Mouse (Mus musculus) stomach, embryonic 15.5 days (tissue): ENCODE measurements around the gene Ces2g. TPM values are rescaled to one million over a fixed set of nuclear protein-coding genes. Genes with fewer than 3 reads are reported as not detected.

ENCODE experiments used
- ATAC-seq: fragments of 200-750 bp; cut with Nextera tagmentation; 2 replicates; pipeline ENCODE4 v1.8.0; 2017; ENCODE audit warnings: low read depth, moderate number of reproducible peaks, moderate TSS enrichment; ENCODE audit not compliant: insufficient read depth, low FRiP score
- H3K27ac ChIP-seq: fragments of 300-500 bp; sonication (generic); 2 replicates; pipeline ENCODE4 v1.5.1; 2015; ENCODE audit warnings: mild to moderate bottlenecking, inconsistent platforms
- H3K27me3 ChIP-seq: fragments of 300-500 bp; sonication (generic); replicated peaks from 2 replicates; pipeline ENCODE4 v1.6.1; 2015; ENCODE audit warnings: inconsistent platforms
- H3K36me3 ChIP-seq: fragments of 300-500 bp; sonication (generic); 2 replicates; pipeline ENCODE4 v1.6.1; 2015; ENCODE audit warnings: inconsistent platforms
- H3K4me1 ChIP-seq: fragments of 300-500 bp; sonication (generic); 2 replicates; pipeline ENCODE4 v1.6.1; 2015; ENCODE audit warnings: inconsistent platforms
- H3K4me2 ChIP-seq: fragments of 300-500 bp; sonication (generic); 2 replicates; pipeline ENCODE4 v1.6.1; 2015; ENCODE audit warnings: mild to moderate bottlenecking, inconsistent platforms
- H3K4me3 ChIP-seq: fragments of 300-500 bp; sonication (generic); replicated peaks from 2 replicates; pipeline ENCODE4 v1.5.1; 2015; ENCODE audit warnings: inconsistent platforms
- H3K9ac ChIP-seq: fragments of 300-500 bp; sonication (generic); 2 replicates; pipeline ENCODE4 v1.6.1; 2015; ENCODE audit warnings: inconsistent platforms
- H3K9me3 ChIP-seq: fragments of 300-500 bp; sonication (generic); 2 replicates; pipeline ENCODE4 v1.6.1; 2016; ENCODE audit warnings: inconsistent platforms
- WGBS: fragments of 180-500 bp; shearing (Covaris S2); methylation state at CpG from one replicate; pipeline ENCODE4 v1.1.7; 2015; 5-methylcytosine and 5-hydroxymethylcytosine counted together
- polyA plus RNA-seq: library from polyadenylated mRNA; unstranded; fragments of >200 nt; fragmentation: Nextera tagmentation; extraction: Ambion mirVana; gene quantifications from 2 replicates; pipeline ENCODE4 v1.2.1, GENCODE M21; 2015

The Ces2g gene
- polyA plus RNA-seq, 1 experiment from 2014 or later, result 6.2 TPM

- 67% methylated on average over 7 of the region's 7 CpGs for WGBS
Measured at GRCm38 (mm10) chr8:105000586-105000985, 39.1 kb downstream of the Ces2g start, which contains the start of gene Ces2h. Gene Ces2h, plus strand, starts transcription at chr8:105000853.

DNA sequence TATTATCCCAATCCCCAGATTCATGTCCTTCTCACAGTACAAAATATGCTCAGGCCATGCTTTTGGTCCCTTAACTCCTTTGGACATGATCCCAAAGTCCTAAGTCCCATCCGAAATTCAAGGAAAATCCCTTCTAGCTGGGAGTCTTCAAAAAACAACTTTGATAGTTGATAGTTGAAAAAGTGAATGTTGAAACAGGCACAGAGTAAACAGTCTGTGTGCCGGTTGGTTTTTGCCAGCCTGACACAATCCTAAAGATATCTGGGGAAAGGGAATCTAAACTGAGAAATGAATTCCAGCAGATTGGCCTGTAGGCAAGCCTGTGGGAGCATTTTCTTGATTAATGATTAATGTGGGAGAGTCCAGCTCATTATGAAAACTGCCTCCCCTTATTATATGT lies 48.5 kb downstream of the Ces2g start:
- Histone ChIP-seq H3K4me1 (no peaks in the 10 kb centered on the region), H3K36me3 (no peaks in the 10 kb centered on the region), H3K9ac (no peak overlapping the region), H3K27ac (no peak overlapping the region), H3K4me3 (no peak overlapping the region), H3K4me2 (no peak overlapping the region), H3K9me3 (no peaks in the 10 kb centered on the region), H3K27me3 (no peaks in the 10 kb centered on the region)
- 56% methylated on average over 2 of the region's 2 CpGs for WGBS
- ATAC-seq, result no peak

More at GRCm38 (mm10) chr8:105000586-105000985, 39.1 kb downstream of the Ces2g start, which contains the start of gene Ces2h:
- Histone ChIP-seq H3K4me2 (no peak within 1 kb of the TSS), H3K9me3 (no peaks in the 10 kb centered on the region), H3K36me3 (no peaks in the 10 kb centered on the region), H3K27ac (no peak within 1 kb of the TSS), H3K4me1 (no peaks in the 10 kb centered on the region), H3K9ac (no peak within 1 kb of the TSS), H3K4me3 (no peak within 1 kb of the TSS), H3K27me3 (no peaks in the 10 kb centered on the region)
- ATAC-seq, result peak; percentile 71; the same call in 1 of the 2 replicates

- no peaks in the 10 kb centered on the region for H3K27me3 ChIP-seq
- no peak for ATAC-seq
- H3K4me2 ChIP-seq, result no peak overlapping the region
- H3K36me3 ChIP-seq, result no peaks in the 10 kb centered on the region
- H3K27ac ChIP-seq, result no peak overlapping the region
- WGBS, result 77% methylated on average over 12 of the region's 12 CpGs
- H3K4me3 ChIP-seq, result no peak overlapping the region
- H3K4me1 ChIP-seq, result no peaks in the 10 kb centered on the region
- no peak overlapping the region for H3K9ac ChIP-seq
- no peaks in the 10 kb centered on the region for H3K9me3 ChIP-seq
Measured at GRCm38 (mm10) chr8:105011136-105011535, 49.6 kb downstream of the Ces2g start.

GRCm38 (mm10) chr8:105014391-105014790 lies 52.9 kb downstream of the Ces2g start:
- no peak for ATAC-seq
- Histone ChIP-seq H3K4me3 (no peak overlapping the region), H3K4me1 (no peaks in the 10 kb centered on the region), H3K36me3 (no peaks in the 10 kb centered on the region), H3K27me3 (no peaks in the 10 kb centered on the region), H3K9me3 (no peaks in the 10 kb centered on the region), H3K9ac (no peak overlapping the region), H3K27ac (no peak overlapping the region), H3K4me2 (no peak overlapping the region)
- WGBS, result 91% methylated on average over 5 of the region's 5 CpGs

Other genes starting within 250 kb of the Ces2g start
- gene Ces2a, start 227.7 kb upstream of the Ces2g start, polyA plus RNA-seq, result 1.5 and 2.7 TPM in 2 replicates
- 0.55 and 0.59 TPM in 2 replicates for gene Ces2b, start 130.1 kb upstream of the Ces2g start, polyA plus RNA-seq
- gene Ces2c, start 114.7 kb upstream of the Ces2g start, polyA plus RNA-seq, result 0.80 and 0.87 TPM in 2 replicates
- gene Ces2e, start 35.5 kb upstream of the Ces2g start, polyA plus RNA-seq, result 3.0 and 5.0 TPM in 2 replicates
- gene Ces2f, start 14.4 kb upstream of the Ces2g start, polyA plus RNA-seq, result 0.12 and 0.15 TPM in 2 replicates
- not detected in 2 replicates for gene Ces2h, start 39.1 kb downstream of the Ces2g start, polyA plus RNA-seq
- gene Ces3a, start 86.9 kb downstream of the Ces2g start, polyA plus RNA-seq, result not detected in 2 replicates
- gene Ces3b, start 122.0 kb downstream of the Ces2g start, polyA plus RNA-seq, result not detected in 2 replicates
- gene Ces4a, start 170.1 kb downstream of the Ces2g start, polyA plus RNA-seq, result not detected in 2 replicates
- gene Cbfb, start 209.0 kb downstream of the Ces2g start, polyA plus RNA-seq, result 53.2 and 54.4 TPM in 2 replicates